Mouse (Mus musculus): ENCODE results near the gene Hs2st1. TPM values are rescaled to one million over a fixed set of nuclear protein-coding genes. Genes with fewer than 3 reads are reported as not detected.

The Hs2st1 gene
- polyA plus RNA-seq, 1 experiment from 2014 or later = 10.5 TPM

Other genes with a start within 250 kb of the Hs2st1 start
- 610 and 622 TPM in 2 replicates for gene Selenof, start 123 bp upstream of the Hs2st1 start, polyA plus RNA-seq (2015; fragmentation: Nextera tagmentation; extraction: Ambion mirVana)
- gene Sh3glb1, start 150.2 kb upstream of the Hs2st1 start, polyA plus RNA-seq (2015; fragmentation: Nextera tagmentation; extraction: Ambion mirVana) = 89.3 and 91.0 TPM in 2 replicates
- gene Clca3a1, start 190.8 kb upstream of the Hs2st1 start, polyA plus RNA-seq (2015; fragmentation: Nextera tagmentation; extraction: Ambion mirVana) = 7.6 and 12.7 TPM in 2 replicates
- gene Clca3a2, start 249.3 kb upstream of the Hs2st1 start, polyA plus RNA-seq (2015; fragmentation: Nextera tagmentation; extraction: Ambion mirVana) = 0.77 and 1.1 TPM in 2 replicates

Measured in stomach, embryonic 16.5 days (tissue).